Mouse (Mus musculus) bone marrow, adult 2 months (tissue): ENCODE measurements around the gene Tas2r134.

Experiments used
- CTCF ChIP-seq: fragments of 200-500 bp; IDR thresholded peaks from 2 replicates; pipeline ENCODE4 v1.5.1; 2011; ENCODE audit warnings: low read length, control low read depth; ENCODE audit not compliant: control insufficient read depth, insufficient read depth
- POLR2A ChIP-seq: fragments of 200-500 bp; IDR thresholded peaks from 2 replicates; pipeline ENCODE4 v1.6.1; 2011; ENCODE audit warnings: low read depth, mild to moderate bottlenecking, control low read depth, low read length, borderline replicate concordance; ENCODE audit not compliant: control insufficient read depth

GRCm38 (mm10) chr2:51652086-51652485 is 24.8 kb downstream of the Tas2r134 start:
- TF ChIP-seq CTCF (no peak), POLR2A (no peak)
